Mouse (Mus musculus): ENCODE data around the gene Spdef. TPM values are rescaled to one million over a fixed set of nuclear protein-coding genes. Genes with fewer than 3 reads are reported as not detected.

Spdef gene
- total RNA-seq (2012; rRNA removed), result 0.53 TPM in 1 of 2 replicates, not detected in the other

GRCm38 (mm10) chr17:27728770-27729169 lies at the start of gene Spdef:
Gene Spdef, minus strand, starts transcription at chr17:27728955.
- Histone ChIP-seq H3K4me1 (ENCODE audit: control insufficient read depth in 2 of 2, insufficient read depth in 2 of 2, low read length in 2 of 2, poor library complexity in 1 of 2) (peaks cover 0 to 21% of the 10 kb centered on the region in 2 experiments; a peak in 2 of 4 replicates), H3K4me3 (ENCODE audit: insufficient read depth in 1 of 2, low read depth in 1 of 2, low read length in 2 of 2, poor library complexity in 1 of 2, severe bottlenecking in 1 of 2) (no peak within 1 kb of the TSS), H3K9me3 (ENCODE audit: control insufficient read depth, insufficient read depth, low read depth, low read length) (no peaks in the 10 kb centered on the region), H3K36me3 (ENCODE audit: control insufficient read depth, insufficient read depth, low read length, poor library complexity, severe bottlenecking) (no peaks in the 10 kb centered on the region), H3K9ac (ENCODE audit: insufficient read depth, low read depth, low read length, poor library complexity, severe bottlenecking) (no peak within 1 kb of the TSS), H3K27ac (ENCODE audit: insufficient read depth, low read depth, low read length, poor library complexity, severe bottlenecking) (no peak within 1 kb of the TSS)
- TF ChIP-seq HCFC1 (IDR thresholded peaks at IDR 0.05; ENCODE audit: borderline replicate concordance, insufficient read depth, low read length) (no peak), ZNF384 (IDR thresholded peaks at IDR 0.05; ENCODE audit: low read depth, low read length) (no peak), ZC3H11A (IDR thresholded peaks at IDR 0.05; ENCODE audit: borderline replicate concordance, low read depth, low read length) (no peak), MAFK (IDR thresholded peaks at IDR 0.05; ENCODE audit: insufficient read depth, low read depth, low read length) (no peak), CHD2 (IDR thresholded peaks at IDR 0.05; ENCODE audit: low read depth, low read length) (no peak)
- no peak for DNase-seq (ENCODE audit: low read depth, low spot score)
- in situ Hi-C loops (cut with MboI; ENCODE audit: low sequenced_read_pairs in 2 of 2, unreplicated experiment in 2 of 2), result no loop called here

- Histone ChIP-seq H3K27ac (ENCODE audit: insufficient read depth, low read depth, low read length, poor library complexity, severe bottlenecking) (no peak overlapping the region), H3K4me3 (ENCODE audit: insufficient read depth in 1 of 2, low read depth in 1 of 2, low read length in 2 of 2, poor library complexity in 1 of 2, severe bottlenecking in 1 of 2) (no peak overlapping the region), H3K36me3 (ENCODE audit: control insufficient read depth, insufficient read depth, low read length, poor library complexity, severe bottlenecking) (peaks cover 14% of the 10 kb centered on the region; the same call in 1 of the 2 replicates), H3K9me3 (ENCODE audit: control insufficient read depth, insufficient read depth, low read depth, low read length) (no peaks in the 10 kb centered on the region), H3K4me1 (ENCODE audit: control insufficient read depth in 2 of 2, insufficient read depth in 2 of 2, low read length in 2 of 2, poor library complexity in 1 of 2) (peaks cover 5 to 7% of the 10 kb centered on the region in 2 experiments; a peak in 2 of 4 replicates), H3K9ac (ENCODE audit: insufficient read depth, low read depth, low read length, poor library complexity, severe bottlenecking) (no peak overlapping the region)
- in situ Hi-C loops (cut with MboI; ENCODE audit: low sequenced_read_pairs in 2 of 2, unreplicated experiment in 2 of 2), result no loop called here
- no peak for DNase-seq (ENCODE audit: low read depth, low spot score)
- TF ChIP-seq MAFK (IDR thresholded peaks at IDR 0.05; ENCODE audit: insufficient read depth, low read depth, low read length) (no peak), ZNF384 (IDR thresholded peaks at IDR 0.05; ENCODE audit: low read depth, low read length) (no peak), CHD2 (IDR thresholded peaks at IDR 0.05; ENCODE audit: low read depth, low read length) (no peak), ZC3H11A (IDR thresholded peaks at IDR 0.05; ENCODE audit: borderline replicate concordance, low read depth, low read length) (no peak), HCFC1 (IDR thresholded peaks at IDR 0.05; ENCODE audit: borderline replicate concordance, insufficient read depth, low read length) (no peak)
Measured at GRCm38 (mm10) chr17:27777823-27778222, 49.1 kb upstream of the Spdef start.

- H3K9me3 ChIP-seq (ENCODE audit: control insufficient read depth, insufficient read depth, low read depth, low read length), result no peaks in the 10 kb centered on the region
- H3K4me1 ChIP-seq (ENCODE audit: control insufficient read depth in 2 of 2, insufficient read depth in 2 of 2, low read length in 2 of 2, poor library complexity in 1 of 2), result peaks cover 0 to 4% of the 10 kb centered on the region in 2 experiments; a peak in 1 of 4 replicates
- DNase-seq (ENCODE audit: low read depth, low spot score), result no peak
- in situ Hi-C loops (cut with MboI; ENCODE audit: low sequenced_read_pairs in 2 of 2, unreplicated experiment in 2 of 2), result no loop called here
- no peak overlapping the region for H3K27ac ChIP-seq (ENCODE audit: insufficient read depth, low read depth, low read length, poor library complexity, severe bottlenecking)
- TF ChIP-seq ZC3H11A (IDR thresholded peaks at IDR 0.05; ENCODE audit: borderline replicate concordance, low read depth, low read length), result no peak
- no peak for TF ChIP-seq ZNF384 (IDR thresholded peaks at IDR 0.05; ENCODE audit: low read depth, low read length)
- no peak for TF ChIP-seq CHD2 (IDR thresholded peaks at IDR 0.05; ENCODE audit: low read depth, low read length)
- TF ChIP-seq MAFK (IDR thresholded peaks at IDR 0.05; ENCODE audit: insufficient read depth, low read depth, low read length), result no peak
- no peak for TF ChIP-seq HCFC1 (IDR thresholded peaks at IDR 0.05; ENCODE audit: borderline replicate concordance, insufficient read depth, low read length)
- H3K4me3 ChIP-seq (ENCODE audit: insufficient read depth in 1 of 2, low read depth in 1 of 2, low read length in 2 of 2, poor library complexity in 1 of 2, severe bottlenecking in 1 of 2), result no peak overlapping the region
- no peak overlapping the region for H3K9ac ChIP-seq (ENCODE audit: insufficient read depth, low read depth, low read length, poor library complexity, severe bottlenecking)
- peaks cover 12% of the 10 kb centered on the region; the same call in 1 of the 2 replicates for H3K36me3 ChIP-seq (ENCODE audit: control insufficient read depth, insufficient read depth, low read length, poor library complexity, severe bottlenecking)
Measured at GRCm38 (mm10) chr17:27774198-27774597, 45.4 kb upstream of the Spdef start.

- in situ Hi-C loops (cut with MboI; ENCODE audit: low sequenced_read_pairs in 2 of 2, unreplicated experiment in 2 of 2), result no loop called here
Measured at GRCm38 (mm10) chr17:27771616-27772015, 42.9 kb upstream of the Spdef start.

More at GRCm38 (mm10) chr17:27771616-27772015, 42.9 kb upstream of the Spdef start:
- TF ChIP-seq HCFC1 (IDR thresholded peaks at IDR 0.05; ENCODE audit: borderline replicate concordance, insufficient read depth, low read length) (no peak), CHD2 (IDR thresholded peaks at IDR 0.05; ENCODE audit: low read depth, low read length) (no peak), ZNF384 (IDR thresholded peaks at IDR 0.05; ENCODE audit: low read depth, low read length) (no peak), MAFK (IDR thresholded peaks at IDR 0.05; ENCODE audit: insufficient read depth, low read depth, low read length) (no peak), ZC3H11A (IDR thresholded peaks at IDR 0.05; ENCODE audit: borderline replicate concordance, low read depth, low read length) (no peak)
- Histone ChIP-seq H3K27ac (ENCODE audit: insufficient read depth, low read depth, low read length, poor library complexity, severe bottlenecking) (no peak overlapping the region), H3K36me3 (ENCODE audit: control insufficient read depth, insufficient read depth, low read length, poor library complexity, severe bottlenecking) (peaks cover 27% of the 10 kb centered on the region; the same call in 1 of the 2 replicates), H3K4me1 (ENCODE audit: control insufficient read depth in 2 of 2, insufficient read depth in 2 of 2, low read length in 2 of 2, poor library complexity in 1 of 2) (0 out of 4 replicates have a peak, but pooled peaks cover 0 to 2% of the 10 kb centered on the region in 2 experiments), H3K4me3 (ENCODE audit: insufficient read depth in 1 of 2, low read depth in 1 of 2, low read length in 2 of 2, poor library complexity in 1 of 2, severe bottlenecking in 1 of 2) (no peak overlapping the region), H3K9ac (ENCODE audit: insufficient read depth, low read depth, low read length, poor library complexity, severe bottlenecking) (no peak overlapping the region), H3K9me3 (ENCODE audit: control insufficient read depth, insufficient read depth, low read depth, low read length) (no peaks in the 10 kb centered on the region)
- no peak for DNase-seq (ENCODE audit: low read depth, low spot score)

All from ES-E14 (cell line).